Mouse (Mus musculus) embryonic facial prominence, embryonic 13.5 days (tissue): Measurements from ENCODE around the gene Mpp6. TPM values are rescaled to one million over a fixed set of nuclear protein-coding genes. Genes with fewer than 3 reads are reported as not detected.

ENCODE experiments used
- polyA plus RNA-seq: library from polyadenylated mRNA; unstranded; fragments of >200 nt; fragmentation: Nextera tagmentation; extraction: Ambion mirVana; gene quantifications from 2 replicates; pipeline ENCODE4 v1.2.1, GENCODE M21; 2015

The Mpp6 gene
- polyA plus RNA-seq, 1 experiment from 2014 or later = 54.8 TPM

Other genes starting within 250 kb of the Mpp6 start
- 41.1 and 42.5 TPM in 2 replicates for gene Gsdme, start 153.6 kb downstream of the Mpp6 start, polyA plus RNA-seq